Mouse (Mus musculus): Measurements from ENCODE around the gene Arl13a. TPM values are rescaled to one million over a fixed set of nuclear protein-coding genes. Genes with fewer than 3 reads are reported as not detected.
A peak's percentile ranks its signal among the peaks of the same experiment; 100 is the strongest.

Arl13a gene
- polyA plus RNA-seq, 1 experiment: not detected

DNA sequence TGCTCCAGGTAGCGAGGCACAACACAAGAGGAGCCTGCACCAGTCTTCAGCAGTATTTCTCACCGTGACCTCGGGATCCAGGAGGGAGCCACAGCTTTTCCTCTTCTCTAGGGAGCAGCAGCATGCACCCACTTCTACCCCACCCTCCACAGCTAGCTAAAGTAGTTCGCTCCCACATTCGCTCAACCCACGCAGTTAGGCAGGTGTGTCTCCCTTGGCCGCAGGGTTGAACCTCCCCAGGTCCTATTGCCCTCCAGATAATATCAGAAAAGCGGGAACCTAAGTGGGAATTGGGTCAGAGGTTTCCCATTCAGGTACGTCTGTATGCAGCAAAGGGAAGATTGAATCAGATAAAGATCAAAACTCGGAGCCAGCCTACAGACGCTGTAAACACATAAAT lies 24.5 kb upstream of the Arl13a start:
- peak; percentile 42 for DNase-seq
- peak overlapping the region; percentile 90 for H3K27ac ChIP-seq (ENCODE audit: control insufficient read depth, insufficient read depth, low read length)
- TF ChIP-seq CTCF (IDR thresholded peaks at IDR 0.05; ENCODE audit: borderline replicate concordance, control insufficient read depth, extremely low read depth, insufficient read depth, low read length, poor library complexity) (no peak), POLR2A (IDR thresholded peaks at IDR 0.05; ENCODE audit: control insufficient read depth, extremely low read depth, insufficient read depth, low read length, poor library complexity) (no peak)
- no peaks in the 10 kb centered on the region for H3K36me3 ChIP-seq (ENCODE audit: control insufficient read depth, insufficient read depth, low read length)
- H3K4me1 ChIP-seq (replicated peaks; ENCODE audit: control insufficient read depth, insufficient read depth, low read length): peaks cover 14% of the 10 kb centered on the region
- no peaks in the 10 kb centered on the region for H3K27me3 ChIP-seq (ENCODE audit: control insufficient read depth, insufficient read depth, low read length)
- 3% methylated on average over 11 of the region's 11 CpGs for WGBS
- peak overlapping the region; percentile 93 for H3K4me3 ChIP-seq (ENCODE audit: control insufficient read depth, insufficient read depth, low read length)

DNA sequence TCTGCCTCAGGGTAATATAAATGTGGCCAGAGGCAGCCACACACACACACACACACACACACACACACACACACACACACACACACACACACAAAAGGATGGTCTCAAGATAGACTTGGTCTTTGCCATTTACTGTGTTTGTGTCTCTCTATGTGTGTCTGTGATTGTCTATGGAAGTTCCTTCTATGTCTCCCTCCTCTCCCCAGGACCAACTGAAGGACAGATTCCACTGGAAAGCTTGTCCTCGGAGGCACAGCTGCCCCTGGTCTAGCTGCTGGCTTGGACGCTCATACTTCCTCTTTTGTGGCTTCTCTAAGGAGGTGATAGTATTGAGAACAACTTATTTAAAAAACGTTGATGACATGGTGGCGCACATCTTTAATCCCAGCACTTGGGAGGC lies 23.8 kb upstream of the Arl13a start:
- no peaks in the 10 kb centered on the region for H3K27me3 ChIP-seq (ENCODE audit: control insufficient read depth, insufficient read depth, low read length)
- peak overlapping the region; percentile 23; the same call in 1 of the 2 replicates for H3K4me3 ChIP-seq (ENCODE audit: control insufficient read depth, insufficient read depth, low read length)
- no peak for DNase-seq
- no peak overlapping the region; the same call in 1 of the 2 replicates for H3K27ac ChIP-seq (ENCODE audit: control insufficient read depth, insufficient read depth, low read length)
- 27% methylated on average over 4 of the region's 4 CpGs for WGBS
- H3K4me1 ChIP-seq (replicated peaks; ENCODE audit: control insufficient read depth, insufficient read depth, low read length): peaks cover 13% of the 10 kb centered on the region
- no peak for TF ChIP-seq CTCF (IDR thresholded peaks at IDR 0.05; ENCODE audit: borderline replicate concordance, control insufficient read depth, extremely low read depth, insufficient read depth, low read length, poor library complexity)
- TF ChIP-seq POLR2A (IDR thresholded peaks at IDR 0.05; ENCODE audit: control insufficient read depth, extremely low read depth, insufficient read depth, low read length, poor library complexity): no peak
- H3K36me3 ChIP-seq (ENCODE audit: control insufficient read depth, insufficient read depth, low read length): no peaks in the 10 kb centered on the region

DNA sequence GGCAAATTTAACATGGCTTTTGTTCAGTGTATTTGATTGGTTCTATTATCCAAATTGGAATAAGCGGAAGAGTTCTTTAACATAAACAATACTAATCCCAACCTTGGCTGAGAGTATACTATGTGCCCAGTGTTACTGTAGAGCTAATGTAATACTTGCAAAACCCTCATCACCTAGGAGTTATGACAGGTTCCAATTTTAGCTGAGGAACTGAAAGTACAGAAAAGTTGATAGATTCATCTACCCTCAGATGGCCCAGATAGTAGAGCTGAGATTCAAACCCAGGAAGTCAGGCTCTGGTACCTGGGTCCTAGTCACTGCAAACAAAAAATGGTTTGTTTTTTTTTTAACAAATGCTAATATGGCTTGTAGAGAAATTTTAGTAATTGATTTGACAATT lies 16.7 kb upstream of the Arl13a start:
- Histone ChIP-seq H3K4me3 (ENCODE audit: control insufficient read depth, insufficient read depth, low read length) (no peak overlapping the region), H3K27ac (ENCODE audit: control insufficient read depth, insufficient read depth, low read length) (no peak overlapping the region), H3K27me3 (ENCODE audit: control insufficient read depth, insufficient read depth, low read length) (no peaks in the 10 kb centered on the region), H3K36me3 (ENCODE audit: control insufficient read depth, insufficient read depth, low read length) (no peaks in the 10 kb centered on the region), H3K4me1 (replicated peaks; ENCODE audit: control insufficient read depth, insufficient read depth, low read length) (no peaks in the 10 kb centered on the region)
- TF ChIP-seq CTCF (IDR thresholded peaks at IDR 0.05; ENCODE audit: borderline replicate concordance, control insufficient read depth, extremely low read depth, insufficient read depth, low read length, poor library complexity) (no peak), POLR2A (IDR thresholded peaks at IDR 0.05; ENCODE audit: control insufficient read depth, extremely low read depth, insufficient read depth, low read length, poor library complexity) (no peak)
- DNase-seq: no peak
- 100% methylated on average over 1 of the region's 1 CpGs for WGBS

DNA sequence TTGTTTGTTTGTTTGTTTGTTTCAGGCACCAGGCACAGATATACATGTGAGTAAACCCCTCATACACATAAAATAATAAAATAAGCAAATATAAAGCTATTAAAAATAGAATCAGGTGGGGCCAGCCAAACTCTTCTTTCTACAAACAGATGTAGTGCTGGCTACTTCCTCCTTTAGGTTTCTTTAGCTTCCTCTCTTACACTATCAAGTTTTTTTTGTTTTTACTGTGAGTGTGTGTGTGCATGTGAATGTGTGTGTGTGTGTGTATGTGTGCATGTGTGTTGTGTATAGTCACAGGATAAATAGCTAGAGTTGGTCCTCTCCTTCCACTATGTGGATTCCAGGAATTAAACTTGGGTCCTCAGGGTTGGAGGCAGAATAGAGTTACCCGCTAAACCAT lies 12.6 kb upstream of the Arl13a start:
- Histone ChIP-seq H3K36me3 (ENCODE audit: control insufficient read depth, insufficient read depth, low read length) (no peaks in the 10 kb centered on the region), H3K27ac (ENCODE audit: control insufficient read depth, insufficient read depth, low read length) (no peak overlapping the region), H3K4me1 (replicated peaks; ENCODE audit: control insufficient read depth, insufficient read depth, low read length) (no peaks in the 10 kb centered on the region; the same call in 1 of the 2 replicates), H3K27me3 (ENCODE audit: control insufficient read depth, insufficient read depth, low read length) (no peaks in the 10 kb centered on the region), H3K4me3 (ENCODE audit: control insufficient read depth, insufficient read depth, low read length) (no peak overlapping the region)
- no peak for TF ChIP-seq POLR2A (IDR thresholded peaks at IDR 0.05; ENCODE audit: control insufficient read depth, extremely low read depth, insufficient read depth, low read length, poor library complexity)
- no peak for DNase-seq
- 95% methylated on average over 1 of the region's 1 CpGs for WGBS

DNA sequence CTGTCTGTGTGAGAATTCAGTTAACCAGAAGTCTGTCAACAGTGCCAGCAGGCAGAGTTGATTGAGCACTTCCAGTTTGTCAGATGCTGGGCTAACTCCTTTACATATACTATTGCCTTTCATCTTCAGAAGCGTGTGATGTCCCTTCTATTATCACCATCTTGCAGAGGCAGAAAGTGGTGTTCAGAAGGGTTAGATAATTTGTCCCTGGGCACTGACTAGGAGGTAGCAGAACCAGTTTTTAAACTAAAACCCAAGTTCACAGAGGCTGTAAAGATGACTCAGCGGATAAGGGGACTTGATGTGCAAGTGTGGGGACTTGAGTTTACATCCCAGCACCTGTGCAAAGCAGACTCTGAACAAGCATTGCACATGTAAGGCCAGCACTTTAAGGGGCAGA lies 21.2 kb downstream of the Arl13a start:
- Histone ChIP-seq H3K27me3 (ENCODE audit: control insufficient read depth, insufficient read depth, low read length) (no peaks in the 10 kb centered on the region), H3K27ac (ENCODE audit: control insufficient read depth, insufficient read depth, low read length) (no peak overlapping the region), H3K4me3 (ENCODE audit: control insufficient read depth, insufficient read depth, low read length) (no peak overlapping the region), H3K36me3 (ENCODE audit: control insufficient read depth, insufficient read depth, low read length) (no peaks in the 10 kb centered on the region), H3K4me1 (replicated peaks; ENCODE audit: control insufficient read depth, insufficient read depth, low read length) (no peaks in the 10 kb centered on the region)
- TF ChIP-seq CTCF (IDR thresholded peaks at IDR 0.05; ENCODE audit: borderline replicate concordance, control insufficient read depth, extremely low read depth, insufficient read depth, low read length, poor library complexity) (no peak), POLR2A (IDR thresholded peaks at IDR 0.05; ENCODE audit: control insufficient read depth, extremely low read depth, insufficient read depth, low read length, poor library complexity) (no peak)
- 93% methylated on average over 2 of the region's 2 CpGs for WGBS
- DNase-seq: no peak

DNA sequence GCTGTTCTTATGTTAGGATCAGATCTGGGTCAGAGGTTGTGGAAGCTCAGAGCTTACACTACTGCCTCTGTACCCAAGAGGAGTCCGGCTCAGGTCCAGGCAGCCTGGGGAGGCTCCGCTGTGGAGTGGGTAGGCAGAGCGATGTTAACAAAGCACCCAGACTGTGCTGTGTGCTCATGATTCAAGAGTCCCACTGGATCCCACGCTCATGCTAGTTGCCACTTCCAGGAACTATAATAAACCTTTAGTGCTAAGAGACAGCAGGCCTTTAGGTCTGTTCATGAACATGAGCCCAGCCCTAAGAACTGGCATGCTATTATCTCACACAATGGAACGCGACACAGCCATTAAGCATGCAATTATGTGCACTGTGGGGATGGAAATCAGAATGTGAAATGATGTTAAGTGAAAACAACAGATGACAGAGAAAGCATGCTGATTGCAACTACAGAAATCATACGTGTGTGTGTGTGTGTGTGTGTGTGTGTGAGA lies 23.9 kb downstream of the Arl13a start:
- Histone ChIP-seq H3K27me3 (ENCODE audit: control insufficient read depth, insufficient read depth, low read length) (no peaks in the 10 kb centered on the region), H3K27ac (ENCODE audit: control insufficient read depth, insufficient read depth, low read length) (no peak overlapping the region), H3K36me3 (ENCODE audit: control insufficient read depth, insufficient read depth, low read length) (no peaks in the 10 kb centered on the region), H3K4me1 (replicated peaks; ENCODE audit: control insufficient read depth, insufficient read depth, low read length) (no peaks in the 10 kb centered on the region), H3K4me3 (ENCODE audit: control insufficient read depth, insufficient read depth, low read length) (no peak overlapping the region)
- no peak for DNase-seq
- no peak for TF ChIP-seq POLR2A (IDR thresholded peaks at IDR 0.05; ENCODE audit: control insufficient read depth, extremely low read depth, insufficient read depth, low read length, poor library complexity)
- no peak for TF ChIP-seq CTCF (IDR thresholded peaks at IDR 0.05; ENCODE audit: borderline replicate concordance, control insufficient read depth, extremely low read depth, insufficient read depth, low read length, poor library complexity)
- WGBS: 96% methylated on average over 7 of the region's 7 CpGs

DNA sequence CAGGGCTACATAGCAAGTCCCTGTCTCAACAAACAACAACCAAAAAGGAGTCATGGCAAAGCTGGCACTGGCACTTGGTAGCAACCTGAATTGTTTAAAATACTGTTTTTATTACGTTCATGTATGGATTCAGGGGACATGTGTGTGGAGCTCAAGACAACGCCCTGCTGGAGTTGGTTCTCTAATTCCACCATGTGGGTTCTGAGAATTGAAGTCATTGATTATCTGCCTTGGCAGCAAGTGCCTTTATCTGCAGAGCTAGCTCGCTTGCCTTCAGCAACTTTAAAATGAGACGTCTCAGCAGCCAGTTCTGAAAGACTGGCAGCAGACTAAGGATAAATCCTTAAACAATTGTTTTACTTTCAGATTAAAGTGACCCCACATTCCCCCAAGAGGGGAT lies 30.9 kb downstream of the Arl13a start:
- H3K27me3 ChIP-seq (ENCODE audit: control insufficient read depth, insufficient read depth, low read length): no peaks in the 10 kb centered on the region
- no peak overlapping the region for H3K4me3 ChIP-seq (ENCODE audit: control insufficient read depth, insufficient read depth, low read length)
- H3K4me1 ChIP-seq (replicated peaks; ENCODE audit: control insufficient read depth, insufficient read depth, low read length): peaks cover 14% of the 10 kb centered on the region
- WGBS: 85% methylated on average over 4 of the region's 4 CpGs
- H3K27ac ChIP-seq (ENCODE audit: control insufficient read depth, insufficient read depth, low read length): no peak overlapping the region
- H3K36me3 ChIP-seq (ENCODE audit: control insufficient read depth, insufficient read depth, low read length): no peaks in the 10 kb centered on the region
- no peak for TF ChIP-seq CTCF (IDR thresholded peaks at IDR 0.05; ENCODE audit: borderline replicate concordance, control insufficient read depth, extremely low read depth, insufficient read depth, low read length, poor library complexity)
- no peak for DNase-seq
